Mouse (Mus musculus) spleen, postnatal 0 days (tissue): ENCODE data around the gene Ankrd27. TPM values are rescaled to one million over a fixed set of nuclear protein-coding genes. Genes with fewer than 3 reads are reported as not detected.

Experiments used
- polyA plus RNA-seq: library from polyadenylated mRNA; unstranded; fragments of >200 nt; fragmentation: Nextera tagmentation; extraction: Ambion mirVana; gene quantifications from 2 replicates; pipeline ENCODE4 v1.2.1, GENCODE M21; 2015

Ankrd27 gene
- 18.9 and 19.6 TPM in 2 replicates for polyA plus RNA-seq

GRCm38 (mm10) chr7:35586055-35586905, at the start of gene Ankrd27:
Gene Ankrd27 (plus strand): TSS chr7:35586244.

GRCm38 (mm10) chr7:35537562-35537961, 48.5 kb upstream of the Ankrd27 start, which contains the start of gene Tdrd12:
Gene Tdrd12 (minus strand): TSS chr7:35537745.

GRCm38 (mm10) chr7:35556205-35556603, 29.8 kb upstream of the Ankrd27 start, which contains the start of gene Nudt19:
Gene Nudt19 (minus strand): TSS chr7:35556304.

GRCm38 (mm10) chr7:35585191-35586054, 621 bp upstream of the Ankrd27 start, which contains the start of gene Rgs9bp:
Gene Rgs9bp (minus strand): TSS chr7:35585582.

GRCm38 (mm10) chr7:35647101-35647698, 61.2 kb downstream of the Ankrd27 start, which contains the start of gene Pdcd5:
Gene Pdcd5 (minus strand): TSS chr7:35647521.

Other genes with a start within 250 kb of the Ankrd27 start
- gene Faap24, start 189.4 kb upstream of the Ankrd27 start, polyA plus RNA-seq = 22.9 and 23.4 TPM in 2 replicates
- 23.4 and 26.2 TPM in 2 replicates for gene Cep89, start 189.2 kb upstream of the Ankrd27 start, polyA plus RNA-seq
- 0.14 and 0.49 TPM in 2 replicates for gene Slc7a9, start 137.4 kb upstream of the Ankrd27 start, polyA plus RNA-seq
- 0.17 TPM in 2 replicates for gene Tdrd12, start 48.5 kb upstream of the Ankrd27 start, polyA plus RNA-seq
- gene Nudt19, start 29.9 kb upstream of the Ankrd27 start, polyA plus RNA-seq = 96.1 and 108 TPM in 2 replicates
- gene Rgs9bp, start 662 bp upstream of the Ankrd27 start, polyA plus RNA-seq = 0.07 TPM in 1 of 2 replicates, not detected in the other
- 148 and 162 TPM in 2 replicates for gene Pdcd5, start 61.3 kb downstream of the Ankrd27 start, polyA plus RNA-seq
- gene Dpy19l3, start 168.2 kb downstream of the Ankrd27 start, polyA plus RNA-seq = 8.0 and 11.7 TPM in 2 replicates
- 6.0 and 6.2 TPM in 2 replicates for gene Zfp507, start 216.8 kb downstream of the Ankrd27 start, polyA plus RNA-seq